Mouse (Mus musculus): ENCODE results near the gene Fbxl7. TPM values are rescaled to one million over a fixed set of nuclear protein-coding genes. Genes with fewer than 3 reads are reported as not detected.

The Fbxl7 gene
- polyA plus RNA-seq, 1 experiment from 2014 or later, result 3.6 TPM

DNA sequence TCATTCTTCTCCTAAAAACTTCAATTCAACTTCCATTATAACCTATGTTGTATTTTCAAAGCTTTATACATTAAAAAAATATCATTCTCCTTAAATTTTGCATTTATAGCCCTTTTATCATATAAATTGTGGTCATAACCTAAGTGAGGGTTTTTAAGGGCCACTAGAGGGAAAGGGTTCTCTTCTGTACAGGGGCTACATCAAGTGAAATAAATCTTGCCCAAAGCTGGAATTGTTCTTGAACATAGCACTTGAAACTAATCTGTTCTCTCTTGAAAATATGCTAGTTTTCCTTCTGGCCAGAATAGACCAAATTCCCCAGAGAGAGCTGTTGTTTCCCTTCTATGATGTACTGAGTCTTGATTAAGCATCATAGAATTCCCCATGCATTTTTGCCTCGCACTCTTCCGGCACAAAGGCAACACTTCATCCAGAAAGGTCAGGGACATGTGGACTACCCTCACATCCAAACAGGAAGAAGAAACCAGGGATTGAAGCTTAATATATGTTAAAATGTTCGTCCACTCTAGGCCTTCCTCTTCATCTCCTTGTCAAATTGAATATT is 95.8 kb downstream of the Fbxl7 start:
- TF ChIP-seq CTCF (IDR thresholded peaks at IDR 0.05; ENCODE audit: low read depth), result no peak
- Histone ChIP-seq H3K9ac (ENCODE audit: low read depth, low read length) (no peak overlapping the region), H3K4me1 (replicated peaks; ENCODE audit: control insufficient read depth, insufficient read depth, low read length) (0 out of 2 replicates have a peak, but pooled peaks cover 4% of the 10 kb centered on the region), H3K4me2 (replicated peaks; ENCODE audit: low read depth) (no peak overlapping the region), H3K9me3 (ENCODE audit: control insufficient read depth) (no peaks in the 10 kb centered on the region), H3K4me3 (ENCODE audit: low read depth, low read length) (no peak overlapping the region), H3K27me3 (replicated peaks; ENCODE audit: control insufficient read depth, insufficient read depth, low read length) (no peaks in the 10 kb centered on the region), H3K36me3 (ENCODE audit: control insufficient read depth, insufficient read depth) (no peaks in the 10 kb centered on the region), H3K27ac (ENCODE audit: low read depth, low read length) (no peak overlapping the region)
- no peak for ATAC-seq
- WGBS, result 64% methylated on average over 3 of the region's 3 CpGs

DNA sequence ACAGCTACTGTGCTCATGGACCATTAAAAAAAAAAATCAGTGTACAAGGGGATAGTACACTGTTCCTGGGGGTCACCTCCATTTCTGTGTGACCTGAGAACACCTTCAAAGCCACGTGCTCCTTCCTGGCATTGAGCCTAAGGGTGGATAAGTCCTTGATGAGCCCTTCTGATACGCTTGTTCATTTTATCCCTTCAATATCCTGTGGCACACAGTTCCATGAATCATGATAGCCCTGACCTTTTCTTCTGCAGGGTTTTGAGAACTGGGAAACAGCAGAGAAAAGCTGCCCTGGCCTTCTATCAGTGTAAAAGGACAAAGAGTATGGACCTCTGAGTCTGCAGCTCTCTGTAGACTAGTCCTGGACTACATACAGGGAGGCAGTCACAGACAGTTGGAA is 99.4 kb downstream of the Fbxl7 start:
- Histone ChIP-seq H3K9ac (ENCODE audit: low read depth, low read length) (no peak overlapping the region), H3K4me3 (ENCODE audit: low read depth, low read length) (no peak overlapping the region), H3K36me3 (ENCODE audit: control insufficient read depth, insufficient read depth) (no peaks in the 10 kb centered on the region), H3K9me3 (ENCODE audit: control insufficient read depth) (no peaks in the 10 kb centered on the region), H3K4me2 (replicated peaks; ENCODE audit: low read depth) (no peak overlapping the region), H3K4me1 (replicated peaks; ENCODE audit: control insufficient read depth, insufficient read depth, low read length) (no peaks in the 10 kb centered on the region), H3K27me3 (replicated peaks; ENCODE audit: control insufficient read depth, insufficient read depth, low read length) (no peaks in the 10 kb centered on the region), H3K27ac (ENCODE audit: low read depth, low read length) (no peak overlapping the region)
- TF ChIP-seq CTCF (IDR thresholded peaks at IDR 0.05; ENCODE audit: low read depth), result no peak
- ATAC-seq, result no peak
- 57% methylated on average over 2 of the region's 2 CpGs for WGBS

DNA sequence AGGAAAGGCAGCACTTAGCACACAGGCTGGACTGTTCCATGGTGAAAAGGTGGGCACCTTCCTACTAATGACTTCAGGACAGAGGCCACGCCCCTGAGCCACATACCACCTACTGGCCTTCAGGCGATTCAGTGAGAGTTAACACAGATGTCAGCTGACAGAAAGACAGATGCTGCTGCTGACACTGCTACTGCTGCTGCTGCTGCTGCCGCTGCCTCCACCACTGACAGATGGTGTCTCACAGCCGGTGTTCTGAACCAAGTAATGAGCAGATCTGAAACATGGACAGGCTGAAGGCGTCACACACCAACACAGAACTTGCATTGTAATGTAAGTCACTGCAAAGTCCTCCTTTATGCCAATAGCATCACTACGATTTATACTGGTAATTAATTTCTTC is 99.9 kb downstream of the Fbxl7 start:
- no peak overlapping the region for H3K4me2 ChIP-seq (replicated peaks; ENCODE audit: low read depth)
- no peak overlapping the region for H3K27ac ChIP-seq (ENCODE audit: low read depth, low read length)
- no peaks in the 10 kb centered on the region for H3K27me3 ChIP-seq (replicated peaks; ENCODE audit: control insufficient read depth, insufficient read depth, low read length)
- H3K9me3 ChIP-seq (ENCODE audit: control insufficient read depth), result no peaks in the 10 kb centered on the region
- TF ChIP-seq CTCF (IDR thresholded peaks at IDR 0.05; ENCODE audit: low read depth), result no peak
- no peaks in the 10 kb centered on the region for H3K4me1 ChIP-seq (replicated peaks; ENCODE audit: control insufficient read depth, insufficient read depth, low read length)
- WGBS, result 44% methylated on average over 6 of the region's 6 CpGs
- H3K4me3 ChIP-seq (ENCODE audit: low read depth, low read length), result no peak overlapping the region
- no peak overlapping the region for H3K9ac ChIP-seq (ENCODE audit: low read depth, low read length)
- no peaks in the 10 kb centered on the region for H3K36me3 ChIP-seq (ENCODE audit: control insufficient read depth, insufficient read depth)
- no peak for ATAC-seq

GRCm38 (mm10) chr15:26787148-26787547 is 108.2 kb downstream of the Fbxl7 start:
- Histone ChIP-seq H3K9me3 (ENCODE audit: control insufficient read depth) (no peaks in the 10 kb centered on the region), H3K27me3 (replicated peaks; ENCODE audit: control insufficient read depth, insufficient read depth, low read length) (no peaks in the 10 kb centered on the region), H3K36me3 (ENCODE audit: control insufficient read depth, insufficient read depth) (no peaks in the 10 kb centered on the region), H3K9ac (ENCODE audit: low read depth, low read length) (no peak overlapping the region), H3K4me2 (replicated peaks; ENCODE audit: low read depth) (no peak overlapping the region), H3K4me3 (ENCODE audit: low read depth, low read length) (no peak overlapping the region), H3K4me1 (replicated peaks; ENCODE audit: control insufficient read depth, insufficient read depth, low read length) (no peaks in the 10 kb centered on the region), H3K27ac (ENCODE audit: low read depth, low read length) (no peak overlapping the region)
- WGBS, result 70% methylated on average over 6 of the region's 6 CpGs
- no peak for ATAC-seq
- no peak for TF ChIP-seq CTCF (IDR thresholded peaks at IDR 0.05; ENCODE audit: low read depth)

GRCm38 (mm10) chr15:26780557-26780956 is 114.8 kb downstream of the Fbxl7 start:
- Histone ChIP-seq H3K4me2 (replicated peaks; ENCODE audit: low read depth) (no peak overlapping the region), H3K27me3 (replicated peaks; ENCODE audit: control insufficient read depth, insufficient read depth, low read length) (no peaks in the 10 kb centered on the region), H3K27ac (ENCODE audit: low read depth, low read length) (no peak overlapping the region), H3K4me1 (replicated peaks; ENCODE audit: control insufficient read depth, insufficient read depth, low read length) (no peaks in the 10 kb centered on the region), H3K4me3 (ENCODE audit: low read depth, low read length) (no peak overlapping the region), H3K36me3 (ENCODE audit: control insufficient read depth, insufficient read depth) (no peaks in the 10 kb centered on the region), H3K9ac (ENCODE audit: low read depth, low read length) (no peak overlapping the region), H3K9me3 (ENCODE audit: control insufficient read depth) (no peaks in the 10 kb centered on the region)
- no peak for TF ChIP-seq CTCF (IDR thresholded peaks at IDR 0.05; ENCODE audit: low read depth)
- ATAC-seq, result no peak
- 87% methylated on average over 3 of the region's 3 CpGs for WGBS

DNA sequence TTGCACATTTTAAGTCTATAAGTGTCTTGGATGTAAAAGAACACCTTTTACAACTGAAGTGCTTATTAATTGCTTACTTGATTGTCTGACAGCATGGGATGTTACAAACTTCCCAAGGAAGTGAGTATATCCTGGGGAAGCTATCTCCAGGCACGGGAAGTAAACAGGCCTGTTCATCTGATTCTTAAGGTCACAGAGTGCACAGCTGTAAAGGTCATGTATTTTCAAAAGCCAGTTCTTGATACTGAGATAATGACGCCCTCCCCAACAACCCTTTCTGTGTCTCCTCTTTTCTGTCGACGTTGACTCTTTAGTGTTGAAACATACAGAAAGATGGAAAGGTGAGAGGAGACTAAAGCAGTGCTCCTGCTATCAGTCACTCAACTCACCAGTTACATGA is 116.3 kb downstream of the Fbxl7 start:
- no peak for ATAC-seq
- Histone ChIP-seq H3K27me3 (replicated peaks; ENCODE audit: control insufficient read depth, insufficient read depth, low read length) (no peaks in the 10 kb centered on the region), H3K4me1 (replicated peaks; ENCODE audit: control insufficient read depth, insufficient read depth, low read length) (no peaks in the 10 kb centered on the region), H3K4me2 (replicated peaks; ENCODE audit: low read depth) (no peak overlapping the region), H3K4me3 (ENCODE audit: low read depth, low read length) (no peak overlapping the region), H3K9me3 (ENCODE audit: control insufficient read depth) (no peaks in the 10 kb centered on the region), H3K27ac (ENCODE audit: low read depth, low read length) (no peak overlapping the region), H3K9ac (ENCODE audit: low read depth, low read length) (no peak overlapping the region), H3K36me3 (ENCODE audit: control insufficient read depth, insufficient read depth) (no peaks in the 10 kb centered on the region)
- no peak for TF ChIP-seq CTCF (IDR thresholded peaks at IDR 0.05; ENCODE audit: low read depth)
- WGBS, result 36% methylated on average over 4 of the region's 4 CpGs

DNA sequence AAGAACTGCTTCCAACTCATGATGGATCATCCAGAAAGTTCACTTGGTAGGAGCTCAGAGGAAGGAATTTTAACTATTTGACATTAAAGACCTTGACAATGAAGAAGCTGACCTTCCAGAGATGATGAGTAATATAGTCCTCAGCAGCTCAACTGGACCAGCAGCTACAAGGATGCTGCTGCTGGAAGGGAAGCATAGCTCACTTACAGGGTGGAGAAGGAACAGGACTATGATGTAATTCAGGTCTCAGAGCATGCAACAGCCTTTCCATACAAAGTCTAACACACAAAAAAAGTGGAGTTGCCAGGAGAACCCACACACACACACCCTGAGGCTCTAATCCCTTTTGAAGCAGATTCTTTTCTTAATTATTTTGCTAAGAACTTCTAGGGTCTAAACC is 119.7 kb downstream of the Fbxl7 start:
- no peak overlapping the region for H3K27ac ChIP-seq (ENCODE audit: low read depth, low read length)
- H3K9ac ChIP-seq (ENCODE audit: low read depth, low read length), result no peak overlapping the region
- H3K36me3 ChIP-seq (ENCODE audit: control insufficient read depth, insufficient read depth), result no peaks in the 10 kb centered on the region
- H3K4me2 ChIP-seq (replicated peaks; ENCODE audit: low read depth), result no peak overlapping the region
- TF ChIP-seq CTCF (IDR thresholded peaks at IDR 0.05; ENCODE audit: low read depth), result no peak
- H3K4me1 ChIP-seq (replicated peaks; ENCODE audit: control insufficient read depth, insufficient read depth, low read length), result no peaks in the 10 kb centered on the region
- H3K4me3 ChIP-seq (ENCODE audit: low read depth, low read length), result no peak overlapping the region
- no peaks in the 10 kb centered on the region for H3K9me3 ChIP-seq (ENCODE audit: control insufficient read depth)
- no peaks in the 10 kb centered on the region for H3K27me3 ChIP-seq (replicated peaks; ENCODE audit: control insufficient read depth, insufficient read depth, low read length)
- no peak for ATAC-seq
